Mouse (Mus musculus): ENCODE results near the gene Lrmda. TPM values are rescaled to one million over a fixed set of nuclear protein-coding genes. Genes with fewer than 3 reads are reported as not detected.

Lrmda gene
- polyA plus RNA-seq, 1 experiment from 2014 or later = 0.87 TPM

DNA sequence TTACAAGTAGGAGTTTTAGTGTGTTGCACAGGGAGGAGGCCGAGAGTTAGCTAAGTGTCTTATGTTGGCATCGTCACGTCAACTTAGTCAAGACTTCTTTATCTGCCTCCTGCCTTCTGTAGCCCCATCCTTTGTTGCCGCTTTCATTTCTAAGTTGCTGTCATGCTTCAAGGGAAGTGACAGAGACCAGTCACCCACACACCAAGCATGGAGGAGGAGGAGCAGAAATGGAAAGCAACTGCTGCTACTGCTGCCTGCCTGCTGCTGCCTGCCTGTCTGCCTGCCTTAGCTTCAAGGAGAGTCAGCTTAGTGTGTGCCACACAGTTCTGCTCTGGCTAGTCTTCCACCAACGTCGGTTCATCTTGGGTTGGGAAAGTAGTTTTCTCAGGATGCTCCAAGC, 319.7 kb downstream of the Lrmda start:
- H3K4me3 ChIP-seq (replicated peaks) = no peak overlapping the region
- H3K9me3 ChIP-seq = no peaks in the 10 kb centered on the region
- H3K9ac ChIP-seq = no peak overlapping the region
- H3K36me3 ChIP-seq = no peaks in the 10 kb centered on the region
- no peaks in the 10 kb centered on the region for H3K4me1 ChIP-seq (replicated peaks)
- H3K27me3 ChIP-seq (replicated peaks) = no peaks in the 10 kb centered on the region
- no peak overlapping the region for H3K4me2 ChIP-seq (replicated peaks)
- H3K27ac ChIP-seq = no peak overlapping the region
- 70% methylated on average over 6 of the region's 6 CpGs for WGBS
- ATAC-seq = no peak

DNA sequence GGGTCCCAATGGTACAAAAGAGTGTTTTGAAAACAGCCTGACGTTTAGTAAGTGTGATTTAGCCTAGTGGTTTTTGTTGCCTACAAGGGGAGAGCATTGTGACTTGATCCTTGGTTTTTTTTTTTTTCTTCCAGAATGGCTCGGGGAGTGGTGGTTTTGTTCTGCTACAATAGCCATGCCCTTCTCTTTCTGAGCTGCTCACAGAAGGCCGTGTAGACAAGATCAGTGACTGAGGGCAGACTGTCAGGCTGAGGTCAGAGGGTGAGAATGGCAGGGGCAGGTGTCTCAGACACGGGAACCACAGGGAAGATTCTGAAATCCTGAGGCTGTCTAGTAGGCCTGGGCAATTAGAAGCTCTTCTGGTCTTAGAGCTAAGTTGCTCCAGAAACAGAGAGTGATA, 323.8 kb downstream of the Lrmda start:
- no peak for ATAC-seq
- WGBS = 64% methylated on average over 4 of the region's 4 CpGs
- Histone ChIP-seq H3K9ac (no peak overlapping the region), H3K4me1 (replicated peaks) (no peaks in the 10 kb centered on the region), H3K4me3 (replicated peaks) (no peak overlapping the region), H3K36me3 (no peaks in the 10 kb centered on the region), H3K9me3 (no peaks in the 10 kb centered on the region), H3K27me3 (replicated peaks) (no peaks in the 10 kb centered on the region), H3K27ac (no peak overlapping the region), H3K4me2 (replicated peaks) (no peak overlapping the region)

DNA sequence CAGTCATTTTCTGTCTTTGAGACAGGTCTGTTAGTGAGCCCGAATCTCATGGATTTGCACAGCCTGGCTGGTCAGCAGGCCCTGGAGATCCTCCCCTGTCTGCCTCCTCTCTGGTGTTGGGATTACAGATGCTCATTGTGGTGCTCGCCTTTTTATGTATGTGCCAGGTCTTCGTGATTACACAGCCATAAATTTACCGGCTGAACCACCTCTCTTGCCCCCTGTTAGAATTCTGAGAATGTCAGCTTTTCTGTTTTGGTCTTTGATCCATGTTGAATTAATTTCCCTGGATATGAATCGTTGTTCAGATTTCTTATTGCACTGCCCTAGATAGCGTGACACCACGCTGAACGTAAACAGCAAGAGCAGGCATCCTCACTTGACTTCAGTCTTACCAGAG, 325.7 kb downstream of the Lrmda start:
- ATAC-seq = no peak
- Histone ChIP-seq H3K9ac (no peak overlapping the region), H3K4me1 (replicated peaks) (no peaks in the 10 kb centered on the region), H3K27ac (no peak overlapping the region), H3K9me3 (no peaks in the 10 kb centered on the region), H3K4me3 (replicated peaks) (no peak overlapping the region), H3K4me2 (replicated peaks) (no peak overlapping the region), H3K36me3 (no peaks in the 10 kb centered on the region), H3K27me3 (replicated peaks) (no peaks in the 10 kb centered on the region)
- WGBS = 68% methylated on average over 8 of the region's 8 CpGs

DNA sequence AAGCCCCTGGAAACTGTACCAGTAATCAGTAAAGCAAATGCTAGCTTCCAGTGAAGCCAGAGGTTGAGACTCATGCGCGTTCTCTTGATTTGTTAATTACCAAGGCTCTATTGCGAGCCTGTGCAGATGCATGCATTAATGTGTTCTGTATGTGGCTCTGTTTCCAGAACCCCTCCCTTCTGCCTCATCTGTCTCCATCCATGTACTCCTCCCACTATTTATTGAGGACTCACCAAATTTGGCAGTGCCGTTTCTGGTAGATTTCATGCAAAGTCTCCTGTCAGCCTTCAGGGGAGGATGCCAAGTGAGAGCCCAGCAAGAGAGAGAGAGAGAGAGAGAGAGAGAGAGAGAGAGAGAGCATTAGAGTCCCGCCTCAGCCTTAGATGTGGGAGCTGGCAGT, 334.1 kb downstream of the Lrmda start:
- ATAC-seq = no peak
- Histone ChIP-seq H3K27ac (no peak overlapping the region), H3K4me3 (replicated peaks) (no peak overlapping the region), H3K27me3 (replicated peaks) (no peaks in the 10 kb centered on the region), H3K9me3 (no peaks in the 10 kb centered on the region), H3K4me1 (replicated peaks) (no peaks in the 10 kb centered on the region), H3K36me3 (no peaks in the 10 kb centered on the region), H3K9ac (no peak overlapping the region), H3K4me2 (replicated peaks) (no peak overlapping the region)
- WGBS = 62% methylated on average over 5 of the region's 5 CpGs

DNA sequence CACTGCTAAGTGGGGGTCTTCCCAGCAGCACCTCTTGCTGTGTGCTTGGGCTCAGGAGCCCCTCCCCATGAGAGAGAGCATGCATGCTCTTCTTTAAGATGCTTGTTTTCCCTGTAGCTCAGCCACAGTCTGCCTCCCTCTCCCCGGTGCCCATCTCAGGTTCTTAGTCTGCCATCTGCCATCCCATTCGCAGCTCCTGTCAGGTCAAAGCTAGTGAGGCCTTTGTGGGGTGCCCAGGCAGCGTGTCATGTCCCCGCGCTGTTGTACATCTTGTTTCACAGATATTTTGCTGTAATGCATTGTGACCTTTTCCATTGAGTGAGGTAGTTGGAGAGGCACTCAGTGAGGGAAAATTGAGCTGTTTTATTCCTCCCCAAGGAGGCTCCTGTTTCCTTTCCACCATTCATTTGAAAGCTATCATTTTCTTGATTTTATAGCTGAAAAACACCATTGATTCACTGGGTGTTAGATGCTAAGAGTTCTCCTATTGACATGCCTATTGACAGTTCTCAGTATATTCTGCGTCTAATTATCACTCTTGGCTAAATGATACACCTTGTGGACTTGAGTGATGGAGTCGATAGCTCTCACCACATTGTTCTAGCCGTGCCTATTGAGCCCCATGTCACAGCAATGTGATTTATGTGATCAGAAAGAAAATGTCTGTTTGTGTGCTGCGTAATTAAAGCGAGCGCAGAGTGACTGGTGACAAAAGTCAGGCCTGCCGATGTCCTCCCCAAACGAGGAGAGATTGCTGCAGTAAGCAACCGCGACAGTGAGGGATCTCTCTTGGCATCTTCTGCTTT, 335.5 kb downstream of the Lrmda start:
- Histone ChIP-seq H3K9me3 (no peaks in the 10 kb centered on the region), H3K36me3 (no peaks in the 10 kb centered on the region), H3K4me3 (replicated peaks) (no peak overlapping the region), H3K4me1 (replicated peaks) (no peaks in the 10 kb centered on the region), H3K27me3 (replicated peaks) (no peaks in the 10 kb centered on the region), H3K4me2 (replicated peaks) (no peak overlapping the region), H3K9ac (no peak overlapping the region), H3K27ac (no peak overlapping the region)
- no peak for ATAC-seq
- WGBS = 71% methylated on average over 15 of the region's 15 CpGs

DNA sequence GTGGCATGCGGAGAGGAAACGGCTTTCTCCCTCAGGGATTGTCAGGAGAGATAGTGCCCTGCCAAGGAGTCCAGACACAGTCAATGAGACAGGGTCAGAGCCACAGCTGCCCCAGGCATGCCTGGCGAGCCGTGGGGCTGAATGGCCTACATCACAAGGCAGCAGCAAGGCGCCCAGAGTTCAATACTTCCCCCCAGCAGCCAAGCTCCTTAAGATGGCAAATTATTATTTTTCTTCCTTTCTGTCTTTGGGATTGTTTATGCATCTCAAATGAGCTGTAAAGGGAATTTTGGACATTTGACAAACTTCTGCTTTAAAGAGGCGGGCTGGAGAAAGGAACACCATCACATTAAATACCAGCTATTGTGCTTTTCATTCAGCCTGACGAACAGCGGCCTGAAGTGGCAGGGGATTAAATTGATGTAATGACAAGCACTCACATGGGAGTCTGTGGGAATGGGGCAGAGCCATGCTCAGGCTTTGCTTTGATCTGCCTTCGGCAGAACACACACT, 338.5 kb downstream of the Lrmda start:
- 70% methylated on average over 9 of the region's 9 CpGs for WGBS

DNA sequence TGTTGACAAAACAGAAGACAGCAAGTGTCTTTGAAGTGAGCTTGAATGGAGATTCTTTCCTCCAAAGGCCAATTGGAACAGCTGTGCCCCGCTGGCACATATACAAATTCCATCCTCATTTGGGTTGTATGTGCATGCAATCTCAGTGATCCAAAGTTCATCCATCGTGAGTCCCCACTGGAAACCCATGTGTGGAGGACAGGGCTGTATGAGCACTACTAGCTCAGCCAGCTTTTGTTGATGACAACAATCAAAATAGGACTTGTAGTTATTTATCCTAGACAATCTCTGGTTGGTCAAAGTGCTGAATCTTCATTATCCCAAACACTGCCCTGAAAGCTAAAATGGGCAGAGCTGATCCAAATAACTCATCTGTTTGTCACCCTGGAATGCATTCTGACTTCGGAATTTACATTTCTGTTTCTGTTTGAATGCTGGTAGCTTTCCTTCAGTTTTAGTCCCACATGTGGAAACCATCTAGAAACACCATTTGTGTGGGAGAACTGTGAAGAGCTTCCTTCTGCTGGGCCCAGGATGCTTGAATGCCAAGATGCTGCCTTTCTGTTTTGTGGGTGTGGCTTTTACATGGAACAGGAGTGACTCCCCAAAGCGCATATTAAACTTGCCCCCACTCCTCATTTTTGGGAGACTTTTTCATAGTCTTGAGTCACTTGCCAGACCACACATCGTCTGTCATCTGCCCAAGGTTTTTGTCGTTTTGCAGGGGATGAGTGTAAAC, 344.7 kb downstream of the Lrmda start:
- no peak overlapping the region for H3K9ac ChIP-seq
- H3K27ac ChIP-seq = no peak overlapping the region
- H3K4me3 ChIP-seq (replicated peaks) = no peak overlapping the region
- no peaks in the 10 kb centered on the region for H3K27me3 ChIP-seq (replicated peaks)
- ATAC-seq = no peak
- H3K36me3 ChIP-seq = no peaks in the 10 kb centered on the region
- H3K4me2 ChIP-seq (replicated peaks) = no peak overlapping the region
- WGBS = 56% methylated on average over 6 of the region's 6 CpGs
- 0 out of 2 replicates have a peak, but pooled peaks cover 4% of the 10 kb centered on the region for H3K4me1 ChIP-seq (replicated peaks)
- no peaks in the 10 kb centered on the region for H3K9me3 ChIP-seq

More for the DNA sequence above, 338.5 kb downstream of the Lrmda start:
- Histone ChIP-seq H3K27ac (no peak overlapping the region), H3K4me1 (replicated peaks) (no peaks in the 10 kb centered on the region), H3K4me2 (replicated peaks) (no peak overlapping the region), H3K9ac (no peak overlapping the region), H3K4me3 (replicated peaks) (no peak overlapping the region), H3K27me3 (replicated peaks) (no peaks in the 10 kb centered on the region), H3K36me3 (no peaks in the 10 kb centered on the region), H3K9me3 (no peaks in the 10 kb centered on the region)
- ATAC-seq = no peak

DNA sequence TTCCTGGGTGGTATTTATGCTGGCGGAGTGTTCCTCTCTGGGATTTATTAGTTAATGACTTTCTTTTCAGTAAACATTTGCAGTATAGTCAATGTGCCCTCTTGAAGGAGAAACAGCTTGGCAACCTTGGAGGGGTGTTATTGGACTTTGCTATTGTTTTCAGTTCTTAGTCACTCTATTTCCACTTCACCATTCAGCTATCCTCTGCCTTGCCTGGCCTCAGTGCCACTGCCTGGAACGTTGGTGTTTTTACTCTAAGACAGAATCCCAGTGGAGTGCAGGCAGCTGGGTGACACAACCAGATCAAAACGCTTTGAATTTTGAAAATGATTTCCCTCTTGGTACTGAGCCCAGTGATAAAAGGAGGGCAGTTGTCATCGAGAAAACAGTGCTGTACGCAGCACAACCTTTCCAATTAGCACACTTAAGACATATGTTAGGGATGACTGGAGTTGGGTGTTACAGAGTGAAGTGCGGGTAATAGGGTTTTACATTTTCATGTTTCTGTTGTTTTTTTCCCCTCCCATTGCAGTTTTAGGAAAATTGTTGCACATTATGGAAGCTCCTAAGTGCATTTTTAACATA, 345.4 kb downstream of the Lrmda start:
- no peaks in the 10 kb centered on the region for H3K9me3 ChIP-seq
- H3K4me3 ChIP-seq (replicated peaks) = no peak overlapping the region
- no peaks in the 10 kb centered on the region for H3K36me3 ChIP-seq
- H3K27me3 ChIP-seq (replicated peaks) = no peaks in the 10 kb centered on the region
- H3K9ac ChIP-seq = no peak overlapping the region
- 60% methylated on average over 6 of the region's 6 CpGs for WGBS
- no peak for ATAC-seq
- 0 out of 2 replicates have a peak, but pooled peaks cover 4% of the 10 kb centered on the region for H3K4me1 ChIP-seq (replicated peaks)
- no peak overlapping the region for H3K4me2 ChIP-seq (replicated peaks)
- no peak overlapping the region for H3K27ac ChIP-seq

DNA sequence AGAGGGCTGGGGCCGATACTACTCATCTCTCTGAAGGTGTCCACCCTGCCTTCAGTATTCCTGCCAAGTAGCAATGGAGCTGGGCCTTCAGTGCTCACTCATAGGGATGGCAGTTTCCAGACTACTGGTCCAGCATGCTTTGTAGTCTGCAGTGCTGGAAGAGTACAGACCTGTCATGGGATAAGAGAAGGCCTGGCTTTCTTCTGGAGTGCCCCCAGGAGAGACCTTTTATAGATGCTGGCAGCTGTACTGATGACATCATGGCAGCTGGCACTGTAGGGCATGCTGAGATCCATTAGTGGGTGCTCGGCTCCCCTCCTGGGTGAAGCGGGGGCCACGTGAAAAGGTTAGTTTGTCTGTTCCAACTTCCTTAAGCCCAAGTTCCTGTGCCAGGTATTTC, 348.1 kb downstream of the Lrmda start:
- Histone ChIP-seq H3K27me3 (replicated peaks) (no peaks in the 10 kb centered on the region), H3K9me3 (no peaks in the 10 kb centered on the region), H3K4me1 (replicated peaks) (peaks cover 4% of the 10 kb centered on the region; the same call in 1 of the 2 replicates), H3K9ac (no peak overlapping the region), H3K4me3 (replicated peaks) (no peak overlapping the region), H3K27ac (no peak overlapping the region), H3K36me3 (no peaks in the 10 kb centered on the region), H3K4me2 (replicated peaks) (no peak overlapping the region)
- 76% methylated on average over 4 of the region's 4 CpGs for WGBS
- ATAC-seq = no peak

DNA sequence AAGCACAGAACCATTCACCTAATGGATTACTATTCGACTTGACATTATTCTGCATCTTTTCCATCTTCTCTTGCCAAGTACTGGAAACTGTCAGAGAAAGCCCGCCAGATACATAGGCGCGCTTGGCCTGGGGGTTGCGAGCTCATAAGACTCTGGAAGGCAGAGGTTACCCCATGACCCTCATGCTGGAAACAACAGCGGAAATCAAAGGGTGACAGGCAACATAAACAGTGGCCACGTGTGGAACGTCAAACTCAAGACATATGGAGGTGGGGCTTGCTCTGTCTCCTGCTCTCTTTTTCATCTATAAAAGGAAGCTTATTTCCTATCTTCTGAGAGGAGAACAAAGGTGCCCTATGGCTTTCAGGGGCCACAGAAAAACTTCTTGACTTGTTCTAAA, 351.6 kb downstream of the Lrmda start:
- H3K4me1 ChIP-seq (replicated peaks) = no peaks in the 10 kb centered on the region; the same call in 1 of the 2 replicates
- 42% methylated on average over 8 of the region's 8 CpGs for WGBS
- H3K27me3 ChIP-seq (replicated peaks) = no peaks in the 10 kb centered on the region
- no peak overlapping the region for H3K9ac ChIP-seq
- ATAC-seq = peak; percentile 28; the same call in 1 of the 2 replicates
- H3K4me3 ChIP-seq (replicated peaks) = no peak overlapping the region
- no peak overlapping the region for H3K27ac ChIP-seq
- no peaks in the 10 kb centered on the region for H3K36me3 ChIP-seq
- H3K4me2 ChIP-seq (replicated peaks) = no peak overlapping the region
- no peaks in the 10 kb centered on the region for H3K9me3 ChIP-seq

DNA sequence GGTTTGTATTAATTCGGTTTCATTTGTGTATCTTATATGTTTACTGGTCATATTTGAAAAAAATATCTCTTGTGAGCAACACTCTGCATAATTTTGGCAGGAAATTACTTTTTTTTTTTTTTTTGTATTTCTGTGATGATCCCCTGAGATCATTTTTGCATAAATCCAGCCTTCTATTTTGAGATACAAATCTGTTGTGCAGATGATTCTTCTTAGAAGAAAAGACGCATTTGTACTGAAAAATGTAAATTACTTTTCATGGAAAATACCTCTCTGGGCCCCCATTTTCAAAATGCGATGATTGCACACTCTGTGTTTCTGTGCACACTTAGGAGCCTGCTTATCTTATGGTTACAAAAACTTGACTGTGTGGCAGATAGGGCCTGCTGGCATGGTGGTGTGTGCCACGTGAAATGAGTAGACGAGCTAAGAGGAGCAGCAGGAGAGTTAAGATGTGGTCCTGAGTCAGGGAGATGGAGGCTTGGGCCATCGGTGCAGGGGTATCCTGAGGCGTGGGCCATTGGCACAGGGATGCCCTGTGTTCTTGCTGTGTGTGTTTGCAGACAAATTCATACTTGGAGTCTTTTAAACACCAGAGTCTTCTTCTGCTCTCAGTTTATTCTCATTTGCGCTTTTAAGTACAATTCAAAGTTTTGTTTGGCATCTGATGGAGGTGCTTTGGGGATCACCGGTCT, 353.3 kb downstream of the Lrmda start:
- Histone ChIP-seq H3K27ac (no peak overlapping the region), H3K27me3 (replicated peaks) (no peaks in the 10 kb centered on the region), H3K4me1 (replicated peaks) (no peaks in the 10 kb centered on the region; the same call in 1 of the 2 replicates), H3K4me3 (replicated peaks) (no peak overlapping the region), H3K4me2 (replicated peaks) (no peak overlapping the region), H3K9ac (no peak overlapping the region), H3K36me3 (no peaks in the 10 kb centered on the region), H3K9me3 (no peaks in the 10 kb centered on the region)
- WGBS = 84% methylated on average over 9 of the region's 9 CpGs
- no peak for ATAC-seq

DNA sequence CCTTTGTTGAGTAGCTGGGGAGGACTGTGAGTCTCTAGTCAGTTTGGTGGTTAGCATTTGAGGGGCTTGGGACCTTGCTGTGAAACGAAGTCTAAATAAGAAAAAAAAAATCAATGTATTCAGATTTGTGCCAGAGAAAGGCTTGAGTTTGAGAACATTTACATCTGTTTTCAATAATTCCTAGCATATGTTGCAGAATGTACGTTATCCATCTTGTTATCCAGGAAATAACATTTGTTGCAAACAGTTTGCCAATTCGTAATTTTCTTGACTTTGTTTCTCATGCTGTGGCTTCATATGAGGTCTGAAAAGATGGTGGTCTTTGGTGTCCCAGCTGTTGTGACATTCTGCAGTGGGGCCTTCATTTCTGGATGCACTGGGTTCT, 353.8 kb downstream of the Lrmda start:
- ATAC-seq = no peak
- Histone ChIP-seq H3K4me1 (replicated peaks) (no peaks in the 10 kb centered on the region; the same call in 1 of the 2 replicates), H3K9me3 (no peaks in the 10 kb centered on the region), H3K27ac (no peak overlapping the region), H3K27me3 (replicated peaks) (no peaks in the 10 kb centered on the region), H3K4me3 (replicated peaks) (no peak overlapping the region), H3K9ac (no peak overlapping the region), H3K36me3 (no peaks in the 10 kb centered on the region), H3K4me2 (replicated peaks) (no peak overlapping the region)
- WGBS = 63% methylated on average over 3 of the region's 3 CpGs

Measured in intestine, embryonic 15.5 days (tissue).